Mouse (Mus musculus) gastrocnemius, adult 2 months (tissue): Measurements from ENCODE around the gene B130006D01Rik. TPM values are rescaled to one million over a fixed set of nuclear protein-coding genes. Genes with fewer than 3 reads are reported as not detected.

Experiments
- DNase-seq: peaks from one replicate; pipeline ENCODE4 v3.0.0; 2022
- H3K27ac ChIP-seq: fragments of 200-600 bp; 2 replicates; pipeline ENCODE4 v1.8.1; 2022; ENCODE audit warnings: mild to moderate bottlenecking
- H3K4me3 ChIP-seq: fragments of 200-600 bp; 2 replicates; pipeline ENCODE4 v1.8.1; 2022; ENCODE audit warnings: mild to moderate bottlenecking, moderate library complexity
- CTCF ChIP-seq: fragments of 200-600 bp; IDR thresholded peaks from 2 replicates; pipeline ENCODE4 v1.8.1; 2022; ENCODE audit warnings: antibody characterized with exemption, mild to moderate bottlenecking, moderate library complexity
- intact Hi-C: fragments of 180-260 bp; cut with DNase I; formaldehyde crosslinking; loops from one replicate; pipeline ENCODE4 v1.15.1; 2025
- total RNA-seq, 2 experiments: library from RNA; stranded (reverse); gene quantifications; 2 replicates each; pipeline ENCODE4 v1.2.3; 2021

Gene B130006D01Rik
- total RNA-seq, 2 experiments from 2014 or later = 0.28 to 0.45 TPM

DNA sequence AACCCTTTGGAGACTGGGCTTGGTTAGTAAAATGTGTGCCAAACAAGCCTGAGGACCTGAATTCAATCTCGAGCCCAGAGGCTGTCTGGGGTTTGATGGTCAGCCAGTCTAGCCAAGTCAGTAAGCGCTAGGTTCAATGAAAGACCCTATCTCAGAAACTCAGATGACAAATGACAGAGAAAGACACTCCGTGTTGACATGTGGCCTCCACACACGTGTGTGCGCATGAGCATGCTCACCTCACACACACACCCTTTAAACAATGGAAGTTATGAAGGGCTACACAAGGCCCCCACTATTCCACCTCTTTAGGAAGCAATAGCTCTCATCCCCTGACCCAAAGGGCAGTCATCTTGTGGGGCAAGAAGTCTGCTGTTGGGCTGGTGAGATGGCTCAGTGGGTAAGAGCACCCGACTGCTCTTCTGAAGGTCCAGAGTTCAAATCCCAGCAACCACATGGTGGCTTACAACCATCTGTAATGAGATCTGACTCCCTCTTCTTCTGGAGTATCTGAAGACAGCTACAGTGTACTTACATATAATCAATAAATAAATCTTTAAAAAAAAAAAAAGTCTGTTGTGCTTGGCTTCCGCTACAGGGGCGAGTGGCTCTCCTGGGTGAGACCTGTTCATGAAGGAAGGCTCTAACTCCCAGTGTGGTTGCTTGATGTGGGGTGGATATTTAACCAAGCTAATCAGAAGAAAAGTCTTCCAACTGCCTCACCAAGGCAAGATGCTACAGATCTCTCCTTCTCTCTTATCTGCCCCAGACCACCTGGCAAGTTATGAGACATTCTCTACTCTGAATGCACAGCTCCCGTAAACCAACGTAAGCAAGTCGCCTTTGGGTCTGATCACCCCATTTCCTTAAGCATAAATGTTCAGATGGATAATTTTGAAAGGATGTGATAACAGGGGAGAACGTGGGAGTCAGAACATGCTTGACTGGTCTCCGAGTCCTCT, 22.3 kb upstream of the B130006D01Rik start:
- no peak for TF ChIP-seq CTCF
- DNase-seq = no peak
- Histone ChIP-seq H3K4me3 (no peak overlapping the region), H3K27ac (no peak overlapping the region)
- intact Hi-C loops = no loop called here

DNA sequence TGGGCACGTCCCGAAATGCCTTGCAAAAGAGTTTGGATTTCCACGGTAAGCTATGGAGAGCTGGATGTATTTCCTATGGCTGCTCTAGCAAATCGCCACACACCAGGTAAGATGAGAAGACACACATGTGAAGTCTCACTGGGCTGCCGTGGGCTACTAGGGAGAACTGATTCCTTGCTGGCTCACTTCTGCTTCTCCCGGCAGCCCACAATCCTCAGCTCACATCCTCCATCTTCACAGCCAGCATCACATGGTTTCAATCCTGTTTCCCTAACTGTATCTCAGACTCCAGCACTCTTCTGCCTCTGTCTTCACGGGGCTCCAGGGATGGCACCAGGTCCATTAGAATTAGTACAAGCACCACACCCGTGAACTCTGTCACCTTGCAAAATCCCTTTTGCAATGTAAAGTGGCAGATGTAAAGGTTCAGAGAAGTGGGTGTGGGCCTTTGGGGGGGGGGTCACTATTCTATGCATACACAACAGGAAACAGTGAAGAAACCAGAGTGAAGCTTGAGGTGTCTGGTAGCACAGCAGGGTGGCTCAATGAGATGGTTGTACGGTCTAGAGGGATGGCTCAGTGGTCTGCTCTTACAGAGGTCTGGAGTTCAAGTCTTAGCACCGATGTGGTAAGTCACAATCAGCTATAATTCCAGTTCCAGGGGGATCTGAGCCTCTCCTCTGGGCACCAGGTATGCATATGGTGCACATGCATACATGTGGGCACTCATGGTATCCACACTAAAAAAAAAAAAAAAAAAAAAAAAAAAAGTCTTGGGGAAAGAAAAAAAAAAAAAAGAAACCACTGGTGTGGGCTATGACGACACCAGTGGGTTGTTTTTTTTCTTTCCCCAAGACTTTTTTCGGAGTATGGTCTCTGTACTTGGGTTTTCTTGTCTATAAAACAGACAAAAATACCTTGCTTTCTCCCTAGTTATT, 19.1 kb upstream of the B130006D01Rik start:
- Histone ChIP-seq H3K27ac (no peak overlapping the region), H3K4me3 (no peak overlapping the region)
- no peak for DNase-seq
- no peak for TF ChIP-seq CTCF
- intact Hi-C loops = no loop called here

DNA sequence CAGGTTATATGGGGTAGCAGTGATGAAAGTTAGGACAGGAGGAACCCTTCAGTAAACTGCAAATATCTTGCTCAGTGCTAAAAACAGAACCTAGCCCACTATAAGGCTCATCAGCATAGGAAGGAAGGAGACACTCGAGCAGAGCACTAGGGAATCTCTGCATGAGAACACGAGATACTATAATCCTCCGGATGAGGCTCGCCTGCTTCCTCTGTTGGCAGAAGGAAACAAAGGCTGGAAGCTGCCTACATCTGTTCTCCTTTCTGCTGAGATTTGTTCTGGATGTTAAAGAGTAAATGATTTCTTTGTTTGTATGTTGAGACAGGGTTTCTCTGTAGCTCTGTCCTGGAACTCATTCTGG, 18.4 kb upstream of the B130006D01Rik start:
- Histone ChIP-seq H3K27ac (no peak overlapping the region), H3K4me3 (no peak overlapping the region)
- TF ChIP-seq CTCF = no peak
- intact Hi-C loops = no loop called here
- DNase-seq = no peak

DNA sequence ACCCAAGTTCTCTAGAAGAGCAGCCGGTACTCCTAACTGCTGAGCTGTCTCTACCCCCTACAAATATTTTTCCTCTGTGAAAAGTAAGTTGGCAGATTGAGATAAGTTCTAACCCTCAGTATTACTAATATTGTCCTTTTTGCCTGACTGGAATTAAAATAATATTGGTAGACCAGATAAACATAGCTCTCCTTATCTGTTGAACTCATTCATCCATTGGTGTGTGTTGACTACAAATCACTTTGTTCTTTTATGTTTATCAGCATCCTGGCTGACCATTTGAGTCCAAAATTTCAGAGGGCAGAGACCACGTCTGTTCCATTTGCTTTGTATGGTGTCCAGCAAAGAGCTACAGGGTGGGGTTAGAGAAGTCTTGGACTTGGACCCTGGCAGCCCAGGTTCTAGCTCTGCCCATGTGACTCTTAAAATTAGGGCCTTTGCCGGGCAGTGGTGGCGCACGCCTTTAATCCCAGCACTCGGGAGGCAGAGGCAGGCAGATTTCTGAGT, 13.8 kb upstream of the B130006D01Rik start:
- Histone ChIP-seq H3K27ac (no peak overlapping the region), H3K4me3 (no peak overlapping the region)
- no peak for DNase-seq
- intact Hi-C loops = loop anchor here (2.0 kb wide), 1 partner anchor 19 kb away; no protein-coding TSS in a partner anchor
- TF ChIP-seq CTCF = no peak

DNA sequence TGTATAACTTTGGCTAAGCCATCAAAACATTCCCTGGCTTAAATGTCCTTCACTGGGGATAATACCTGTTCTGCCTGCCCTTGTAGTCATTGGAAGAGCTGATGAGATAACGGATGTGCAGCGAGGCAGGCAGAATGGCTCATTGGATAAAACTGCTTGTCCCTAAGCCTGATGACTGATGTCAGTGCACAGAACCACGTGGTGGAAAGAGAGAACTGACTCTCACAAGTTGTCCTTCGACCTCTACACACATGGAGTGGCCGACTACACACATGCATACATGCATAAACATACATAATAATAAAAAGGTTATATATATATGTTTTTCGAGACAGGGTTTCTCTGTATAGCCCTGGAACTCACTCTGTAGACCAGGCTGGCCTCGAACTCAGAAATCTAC, 12.9 kb upstream of the B130006D01Rik start:
- no peak overlapping the region for H3K27ac ChIP-seq
- intact Hi-C loops = loop anchor here (2.0 kb wide), 1 partner anchor 20 kb away; no protein-coding TSS in a partner anchor
- TF ChIP-seq CTCF = no peak
- no peak overlapping the region for H3K4me3 ChIP-seq
- DNase-seq = no peak

DNA sequence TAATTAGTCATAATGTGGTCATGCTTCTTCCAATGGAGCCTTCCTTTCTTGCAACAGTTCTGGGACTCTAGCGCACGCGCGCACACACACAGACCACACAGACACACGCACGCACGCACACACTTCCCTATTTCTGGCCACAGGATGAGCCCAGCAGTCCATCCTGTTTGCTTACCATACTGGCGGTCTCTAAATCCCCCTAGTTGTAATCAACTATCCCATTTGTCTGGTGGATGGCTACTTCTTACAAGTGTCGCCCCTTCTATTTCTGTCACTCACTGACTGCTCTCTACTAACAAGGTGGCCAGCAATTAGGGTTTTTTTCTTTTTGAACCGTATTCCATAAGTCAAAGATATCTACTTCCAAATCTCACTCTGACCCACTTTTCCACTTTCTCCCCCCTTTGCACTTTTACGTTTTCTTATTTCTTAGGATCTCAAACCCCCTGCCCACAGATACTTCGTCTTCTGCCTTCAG, 11.3 kb upstream of the B130006D01Rik start:
- Histone ChIP-seq H3K4me3 (peak overlapping the region; percentile 84), H3K27ac (peak overlapping the region; percentile 94)
- intact Hi-C loops = no loop called here
- DNase-seq = peak; percentile 38
- TF ChIP-seq CTCF = no peak

DNA sequence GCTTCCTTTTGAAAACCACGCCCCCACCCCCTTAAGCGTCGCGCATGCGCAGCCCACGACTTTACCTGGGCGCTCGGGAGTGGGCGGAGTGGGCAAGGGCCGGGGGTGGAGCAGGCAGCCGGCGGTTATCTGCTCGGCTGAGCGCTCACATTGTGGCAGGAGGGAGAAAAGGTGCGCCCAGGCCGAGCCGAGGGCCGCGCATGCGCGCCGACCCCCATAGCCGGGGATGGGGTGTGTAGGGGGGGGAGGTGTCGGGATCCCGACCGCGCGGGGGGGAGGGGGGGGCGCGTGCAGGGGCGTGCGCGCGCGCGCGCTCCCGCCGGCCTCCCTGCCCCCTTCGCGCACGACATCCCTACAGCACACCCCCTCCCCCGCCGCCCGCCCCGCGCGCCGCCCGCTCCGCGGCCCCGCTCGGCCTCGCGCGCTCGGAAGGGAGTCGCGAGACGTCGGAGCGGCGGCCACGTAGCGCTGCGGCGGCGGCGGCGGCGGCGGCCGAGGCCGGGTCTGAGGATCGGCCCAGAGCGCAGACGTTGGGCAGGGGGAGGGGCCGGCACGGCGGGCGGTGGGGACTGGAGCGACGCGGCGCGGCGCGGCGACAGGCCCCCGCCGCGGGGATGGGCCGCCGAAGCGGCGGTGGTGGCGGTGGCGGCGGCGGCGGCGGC, 10.7 kb upstream of the B130006D01Rik start, which contains the start of gene Zfp652:
TSS of gene Zfp652 (plus strand) at position 111 of the 662 bp plus-strand sequence.
- no peak for TF ChIP-seq CTCF
- peak; percentile 89 for DNase-seq
- Histone ChIP-seq H3K27ac (peak within 1 kb of the TSS; percentile 94), H3K4me3 (peak within 1 kb of the TSS; percentile 84)
- intact Hi-C loops = no loop called here

DNA sequence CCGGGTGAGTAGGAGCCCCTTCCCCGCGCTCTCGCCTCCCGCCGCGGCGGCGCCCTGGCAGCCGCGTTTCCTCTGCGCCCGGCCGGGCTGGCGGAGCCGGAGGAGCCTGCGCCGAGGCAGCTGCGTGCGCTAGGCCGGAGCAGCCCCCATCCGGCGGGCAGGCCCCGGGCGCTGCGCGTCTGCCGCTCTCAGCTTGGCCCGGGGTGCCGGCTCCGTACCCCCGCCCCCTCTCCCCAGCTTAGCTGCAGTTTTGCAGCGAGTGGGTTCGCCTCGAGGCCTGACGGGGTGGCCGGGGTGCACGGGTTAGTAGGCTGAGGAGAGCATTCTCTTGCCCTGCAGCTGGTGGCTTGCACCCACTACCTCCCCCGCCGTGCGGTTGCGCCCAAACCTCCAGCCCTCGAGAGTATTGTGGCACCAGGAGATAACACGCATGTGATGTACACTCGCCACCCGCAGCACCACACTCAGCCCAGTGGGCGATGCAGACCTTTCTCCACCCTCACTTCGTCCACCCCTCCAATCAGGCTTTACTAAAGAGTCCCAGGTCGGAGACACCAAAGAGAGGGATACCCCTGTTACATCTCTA, 10.1 kb upstream of the B130006D01Rik start:
- peak; percentile 72 for DNase-seq
- H3K4me3 ChIP-seq = peak overlapping the region; percentile 84
- no peak for TF ChIP-seq CTCF
- peak overlapping the region; percentile 94 for H3K27ac ChIP-seq
- intact Hi-C loops = no loop called here

DNA sequence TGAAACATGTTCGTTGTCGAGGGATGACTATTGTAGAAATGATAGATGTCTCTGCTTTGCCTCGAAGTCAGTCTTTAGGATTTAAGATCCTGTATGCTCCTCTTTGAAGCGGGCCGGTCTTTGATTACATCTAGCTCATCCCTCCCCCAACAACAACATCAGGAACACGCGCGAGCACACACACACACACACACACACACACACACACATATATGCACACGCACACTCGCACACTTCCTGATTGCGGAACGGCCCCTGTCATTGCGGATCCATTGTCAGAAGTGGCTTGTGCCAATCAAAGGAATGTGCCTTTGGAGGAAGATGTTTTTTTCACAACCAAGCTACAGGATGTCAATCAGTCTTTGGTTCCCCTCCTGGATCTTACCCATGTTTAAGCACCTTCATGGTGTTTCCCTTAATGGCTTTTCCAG, 9.6 kb upstream of the B130006D01Rik start:
- intact Hi-C loops = no loop called here
- Histone ChIP-seq H3K27ac (peak overlapping the region; percentile 94), H3K4me3 (peak overlapping the region; percentile 84)
- no peak for DNase-seq
- no peak for TF ChIP-seq CTCF

DNA sequence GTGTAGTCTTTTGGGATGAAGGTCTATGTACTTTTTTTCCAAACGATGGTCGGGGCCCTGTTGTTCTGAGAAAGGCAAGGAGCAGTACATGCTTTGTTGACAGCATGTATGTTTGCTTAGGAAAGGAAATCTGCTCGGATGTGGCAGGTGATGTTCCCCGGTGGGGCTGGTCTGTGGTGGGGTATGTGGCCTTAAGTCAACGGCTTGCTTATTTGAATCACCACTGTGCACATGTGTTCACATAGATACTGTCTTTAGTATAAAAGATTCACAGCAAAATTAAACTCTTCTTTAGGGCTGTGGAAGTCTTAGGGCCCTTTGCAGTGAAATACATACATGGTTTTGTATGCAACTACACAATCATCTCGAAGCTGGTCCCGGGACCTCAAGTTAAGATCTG, 9.0 kb upstream of the B130006D01Rik start:
- Histone ChIP-seq H3K4me3 (peak overlapping the region; percentile 84), H3K27ac (peak overlapping the region; percentile 94; the same call in 1 of the 2 replicates)
- no peak for DNase-seq
- no peak for TF ChIP-seq CTCF
- intact Hi-C loops = no loop called here

DNA sequence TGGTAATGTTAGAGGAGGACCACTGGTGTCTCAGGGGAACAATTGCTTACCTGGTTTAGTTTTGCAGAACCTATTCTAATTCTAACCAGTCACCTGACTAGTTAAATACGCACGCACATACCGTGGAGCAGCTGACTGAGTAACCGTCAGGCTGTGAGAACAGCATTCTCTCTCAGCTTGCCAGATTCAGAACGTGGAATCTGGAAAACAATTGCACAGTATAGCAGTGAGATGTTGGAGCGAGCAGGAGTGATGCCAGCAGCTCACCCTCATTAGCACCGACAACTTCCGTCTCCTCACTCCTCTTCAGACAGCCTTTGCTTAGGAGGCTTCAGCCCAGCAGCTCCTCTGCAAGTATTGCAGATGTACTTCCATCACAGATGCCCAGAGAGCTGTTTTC, 7.3 kb upstream of the B130006D01Rik start:
- intact Hi-C loops = no loop called here
- Histone ChIP-seq H3K4me3 (no peak overlapping the region), H3K27ac (no peak overlapping the region)
- no peak for TF ChIP-seq CTCF
- no peak for DNase-seq
